Mouse (Mus musculus): ENCODE data around the gene A230050P20Rik. TPM values are rescaled to one million over a fixed set of nuclear protein-coding genes. Genes with fewer than 3 reads are reported as not detected.
A peak's percentile ranks its signal among the peaks of the same experiment; 100 is the strongest.

Gene A230050P20Rik
- total RNA-seq, 2 experiments from 2014 or later = 3.3 to 3.4 TPM

DNA sequence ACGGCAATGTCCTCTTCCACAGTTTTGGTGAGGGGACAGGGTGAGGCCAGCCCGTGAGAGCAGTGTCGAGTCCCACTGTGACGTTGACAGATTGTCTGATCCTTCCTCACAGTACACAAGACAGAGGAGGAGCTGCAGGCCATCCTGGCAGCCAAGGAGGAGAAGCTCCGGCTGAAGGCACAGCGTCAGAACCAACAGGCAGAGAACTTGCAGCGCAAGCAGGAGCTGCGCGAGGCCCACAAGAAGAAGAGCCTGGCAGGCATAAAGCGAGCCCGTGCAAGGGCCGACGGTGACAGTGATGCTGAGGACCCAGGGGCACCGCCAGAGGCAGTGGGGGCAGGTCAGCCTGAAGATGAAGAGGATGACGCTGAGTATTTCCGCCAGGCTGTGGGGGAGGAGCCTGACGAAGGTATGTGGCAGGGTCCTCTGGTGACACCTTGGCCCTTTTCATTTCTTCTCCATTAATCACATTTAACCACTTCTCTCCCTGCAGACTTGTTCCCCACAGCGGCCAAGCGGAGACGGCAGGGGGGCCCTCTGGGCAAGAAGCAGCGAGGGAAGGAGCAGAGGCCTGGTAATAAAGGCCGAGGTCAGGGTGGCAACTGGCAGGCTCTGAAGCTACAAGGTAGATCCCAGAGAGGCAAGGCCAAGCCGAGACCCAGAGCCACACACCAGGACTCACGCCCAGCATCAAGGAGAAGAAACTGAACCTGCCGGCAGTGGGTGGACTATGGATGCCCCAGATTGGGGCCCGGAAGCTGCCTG, 23.1 kb downstream of the A230050P20Rik start:
- DNase-seq = no peak
- intact Hi-C loops (cut with DNase I; ENCODE audit: low total_unique reads) = no loop called here

DNA sequence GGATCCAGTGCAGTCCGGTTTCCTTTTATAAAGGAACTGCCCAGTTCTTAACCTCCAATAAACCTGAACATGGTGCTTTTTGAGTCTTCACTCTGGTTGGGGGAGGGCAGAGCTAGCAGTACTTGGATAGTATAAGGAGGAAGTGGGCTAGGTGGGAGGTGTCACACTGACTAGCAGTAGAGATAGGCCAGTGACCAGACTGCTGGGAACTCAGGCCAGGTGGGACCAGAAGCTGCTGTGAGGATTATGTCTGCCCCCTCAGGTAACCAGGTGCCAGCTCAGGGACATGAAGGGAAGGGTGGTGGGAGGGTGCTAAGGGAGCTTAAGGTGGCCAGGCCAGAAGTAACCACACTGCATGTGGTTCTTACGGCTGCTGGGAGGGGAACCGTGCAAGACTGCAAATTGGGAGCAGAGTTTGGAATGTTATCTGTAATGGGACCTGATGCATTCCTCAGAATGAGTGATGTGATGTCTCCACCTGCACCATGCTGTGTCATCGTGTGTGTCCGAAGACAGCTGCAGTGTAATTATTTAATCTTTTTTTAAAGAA, 23.7 kb downstream of the A230050P20Rik start:
- intact Hi-C loops (cut with DNase I; ENCODE audit: low total_unique reads) = no loop called here
- DNase-seq = no peak

DNA sequence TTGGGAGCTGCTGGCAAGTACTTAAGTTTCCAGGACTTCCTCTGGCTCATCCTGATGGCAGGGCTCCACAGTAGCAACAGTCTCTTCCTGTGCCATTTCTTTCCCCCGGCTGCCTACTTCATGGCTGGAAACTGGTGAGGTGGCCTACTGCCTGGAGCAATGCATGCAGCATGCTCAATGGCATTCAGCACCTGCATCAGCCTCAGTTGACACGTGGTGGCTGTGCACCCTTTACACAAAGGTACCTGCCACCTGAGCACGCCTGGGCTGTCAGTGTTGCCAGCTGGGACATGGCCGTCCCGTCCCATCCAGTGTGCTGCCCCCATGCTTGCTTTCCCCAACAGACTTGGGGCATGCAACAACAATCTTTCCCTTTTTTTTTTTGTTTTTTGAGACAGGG, 24.6 kb downstream of the A230050P20Rik start:
- intact Hi-C loops (cut with DNase I; ENCODE audit: low total_unique reads) = no loop called here
- DNase-seq = no peak

DNA sequence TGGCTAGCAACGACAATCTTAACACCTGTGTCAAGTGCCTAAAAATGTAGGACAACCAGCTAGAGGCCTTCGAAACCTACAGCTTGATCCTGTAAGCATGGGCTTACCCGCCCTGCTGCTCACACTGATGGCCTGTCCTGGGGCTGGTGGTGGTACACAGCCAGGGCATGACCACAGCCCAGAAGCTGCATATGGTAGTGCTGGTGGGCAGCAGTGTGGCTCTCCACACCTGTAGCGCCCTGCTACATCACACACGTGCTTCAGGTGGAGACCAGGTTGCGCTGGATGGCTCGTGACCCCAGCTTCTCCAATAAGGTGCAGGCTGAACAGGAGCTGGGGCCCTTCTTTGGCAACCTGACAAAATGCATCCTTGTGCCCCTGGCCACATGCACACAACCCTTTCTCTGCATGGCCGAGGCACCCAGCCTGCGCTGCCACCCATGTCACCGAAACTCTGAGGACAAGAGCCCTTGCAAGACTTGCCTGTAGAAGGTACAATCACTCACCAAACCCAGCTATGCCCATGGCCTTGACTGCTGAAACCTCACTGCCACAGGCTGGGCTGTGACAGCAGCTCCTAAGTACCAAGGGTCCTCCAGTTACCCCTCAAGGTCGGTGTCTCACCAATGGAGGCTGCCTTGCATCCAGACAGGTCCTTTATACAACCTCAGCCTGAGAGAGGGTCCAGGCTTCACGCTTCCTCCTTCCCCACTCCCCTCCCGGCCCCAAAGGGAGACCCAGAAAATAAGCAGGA, 25.3 kb downstream of the A230050P20Rik start:
- intact Hi-C loops (cut with DNase I; ENCODE audit: low total_unique reads) = no loop called here
- DNase-seq = no peak

DNA sequence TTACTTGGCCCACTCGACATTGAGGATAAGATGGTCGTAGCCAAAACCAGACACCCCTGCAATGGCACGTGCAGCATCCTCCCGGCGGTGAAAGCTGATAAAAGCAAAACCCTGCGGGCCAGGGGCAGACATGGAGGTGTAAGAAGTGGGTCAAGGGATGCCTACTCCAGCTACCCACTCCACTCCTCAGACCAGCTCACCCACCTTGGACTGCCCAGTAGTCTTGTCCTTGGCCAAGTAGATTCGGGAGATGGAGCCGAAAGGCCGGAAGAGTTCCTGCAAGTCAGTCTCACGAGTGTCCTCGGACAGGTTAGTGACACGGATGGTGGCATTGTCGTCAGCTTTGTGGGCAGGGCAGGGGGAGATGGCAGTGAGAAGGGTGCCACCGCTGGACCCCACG, 26.2 kb downstream of the A230050P20Rik start:
- DNase-seq = no peak
- intact Hi-C loops (cut with DNase I; ENCODE audit: low total_unique reads) = no loop called here

DNA sequence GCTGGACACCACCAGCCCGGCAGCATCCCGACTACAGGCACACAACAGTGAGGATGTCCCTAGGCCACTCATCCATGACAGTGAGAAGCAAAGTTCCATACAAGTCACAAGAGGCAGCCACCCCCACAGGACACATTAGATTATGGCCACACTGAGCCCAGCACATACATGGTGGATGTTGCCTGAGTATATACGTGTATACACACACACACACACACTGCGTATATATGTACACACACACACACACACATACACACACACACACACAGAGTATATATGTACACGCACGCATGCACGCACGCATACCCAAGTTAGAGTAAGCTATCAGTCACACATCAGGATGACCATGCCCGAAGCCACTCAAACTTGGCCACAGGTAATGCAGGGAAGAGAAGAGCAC, 26.9 kb downstream of the A230050P20Rik start:
- no peak for DNase-seq
- intact Hi-C loops (cut with DNase I; ENCODE audit: low total_unique reads) = no loop called here

DNA sequence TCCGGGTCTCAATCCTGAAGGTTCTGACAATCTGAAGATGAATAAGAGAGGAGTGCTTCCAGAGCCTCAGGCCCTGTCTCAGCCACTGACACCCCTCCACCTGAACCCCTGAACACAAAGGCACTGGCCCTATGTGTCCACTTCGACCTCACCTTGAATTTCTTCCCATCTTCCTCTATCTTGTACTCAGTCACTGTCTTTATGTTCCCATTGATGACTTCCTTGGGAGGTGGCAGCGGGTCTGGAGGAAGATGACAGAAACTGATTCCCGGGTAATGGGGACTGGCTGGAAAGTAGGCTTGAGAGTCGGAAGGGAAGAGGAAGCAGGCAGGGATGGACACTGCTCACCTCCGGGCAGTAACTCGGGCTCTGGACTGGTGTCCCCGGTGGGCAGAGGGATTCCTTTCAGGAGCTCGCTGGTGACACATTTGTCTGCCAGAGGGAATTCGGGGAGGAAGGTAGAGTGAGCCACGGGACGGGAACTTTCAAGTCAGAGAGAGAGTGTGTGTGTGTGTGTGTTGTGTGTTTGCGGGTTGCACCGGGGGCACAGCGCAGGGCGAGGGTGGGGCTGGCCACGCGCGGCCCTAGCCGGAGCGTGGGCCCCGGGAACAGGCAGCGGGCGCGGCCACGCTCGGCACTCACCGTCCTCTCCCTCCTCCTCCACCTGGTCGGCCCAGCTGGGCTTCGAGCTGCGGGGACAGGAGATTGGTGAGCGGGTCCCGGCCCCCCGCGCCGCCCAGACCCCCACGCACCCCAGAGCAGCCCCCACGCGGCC, 29.5 kb downstream of the A230050P20Rik start:
- no peak for DNase-seq
- intact Hi-C loops (cut with DNase I; ENCODE audit: low total_unique reads) = loop anchor here (2.0 kb wide), 1 partner anchor 243 kb away; no protein-coding TSS in a partner anchor

DNA sequence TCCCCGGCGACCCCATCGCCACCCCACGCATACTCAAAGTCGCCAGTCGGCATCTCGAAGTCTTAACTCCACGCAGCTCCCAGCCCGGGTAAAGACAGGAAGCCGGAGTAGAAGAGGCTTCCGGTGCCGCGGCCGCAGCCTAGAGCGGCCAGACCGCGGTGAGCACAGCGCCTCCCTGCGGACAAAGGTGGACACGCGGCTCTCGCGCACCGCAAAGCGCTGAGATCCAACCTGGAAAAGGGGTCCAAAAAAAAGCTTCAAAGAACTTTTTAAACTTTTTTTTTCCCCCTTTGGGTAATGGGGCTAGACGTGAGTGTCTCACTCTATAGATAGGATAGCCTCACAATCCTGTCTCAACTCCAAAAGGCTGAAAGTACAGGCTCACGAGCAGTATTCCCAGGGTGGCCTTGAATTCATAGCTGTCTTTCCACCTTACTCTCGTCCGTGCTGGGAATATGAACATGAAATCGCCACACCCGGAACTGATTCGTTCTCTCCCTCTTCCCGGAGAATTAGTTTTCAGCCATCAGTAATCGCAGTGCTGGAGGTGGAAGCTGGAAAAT, 30.1 kb downstream of the A230050P20Rik start, which contains the start of gene Eif3g:
TSS of gene Eif3g (minus strand) at position 113 of the 563 bp plus-strand sequence.
- intact Hi-C loops (cut with DNase I; ENCODE audit: low total_unique reads) = loop anchor here (2.0 kb wide), 1 partner anchor 242 kb away; no protein-coding TSS in a partner anchor
- peak; percentile 84 for DNase-seq

DNA sequence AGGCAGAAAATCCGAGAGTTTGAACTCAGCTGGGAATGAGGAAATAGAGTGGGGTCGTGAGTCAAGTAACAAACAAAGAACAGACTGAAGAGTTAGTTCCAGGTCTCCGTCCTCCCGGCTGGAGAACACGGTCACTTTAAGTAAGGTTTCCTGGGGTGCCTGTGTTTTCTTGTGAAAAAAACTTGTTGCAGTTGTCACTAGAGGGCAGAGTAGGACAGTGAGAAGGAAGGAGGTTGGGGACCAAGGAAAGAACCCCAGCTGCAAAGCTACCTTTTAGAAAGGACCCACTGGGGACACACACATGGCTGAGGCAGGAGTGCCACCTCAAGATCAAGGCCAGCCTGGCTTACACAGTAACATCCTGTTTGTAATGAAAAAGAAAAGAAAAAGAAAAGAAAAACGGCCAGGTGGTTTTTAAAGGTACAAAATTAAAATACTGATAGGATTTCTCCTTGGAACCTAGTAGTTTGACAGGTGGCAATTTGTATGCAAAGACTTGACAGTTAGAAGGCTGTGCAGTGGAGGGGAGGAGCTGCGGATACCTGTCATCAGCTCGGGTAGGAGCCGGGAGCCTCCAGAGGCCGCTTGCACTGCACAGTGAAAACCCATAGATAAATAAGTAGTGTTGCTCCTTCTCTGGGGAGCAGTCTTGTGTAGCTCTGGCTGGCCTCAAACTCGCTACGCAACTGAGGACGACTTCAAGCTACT, 33.2 kb downstream of the A230050P20Rik start:
- intact Hi-C loops (cut with DNase I; ENCODE audit: low total_unique reads) = no loop called here
- no peak for DNase-seq

DNA sequence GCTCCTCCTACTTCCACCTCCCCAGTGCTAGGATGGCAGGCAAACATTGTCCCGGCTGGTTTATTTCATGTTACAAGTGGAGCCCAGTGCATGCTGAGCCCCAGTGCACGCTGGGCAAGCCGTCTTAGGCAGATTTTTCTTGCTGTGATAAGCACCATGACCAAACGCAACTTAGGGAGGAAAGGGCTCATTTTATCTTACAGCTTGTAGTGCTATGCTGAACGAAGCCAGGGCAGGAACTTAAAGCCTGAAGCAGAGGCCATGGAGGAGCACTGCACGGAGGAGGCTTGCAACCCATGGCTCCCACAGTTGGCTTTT, 33.7 kb downstream of the A230050P20Rik start:
- DNase-seq = no peak
- intact Hi-C loops (cut with DNase I; ENCODE audit: low total_unique reads) = no loop called here

DNA sequence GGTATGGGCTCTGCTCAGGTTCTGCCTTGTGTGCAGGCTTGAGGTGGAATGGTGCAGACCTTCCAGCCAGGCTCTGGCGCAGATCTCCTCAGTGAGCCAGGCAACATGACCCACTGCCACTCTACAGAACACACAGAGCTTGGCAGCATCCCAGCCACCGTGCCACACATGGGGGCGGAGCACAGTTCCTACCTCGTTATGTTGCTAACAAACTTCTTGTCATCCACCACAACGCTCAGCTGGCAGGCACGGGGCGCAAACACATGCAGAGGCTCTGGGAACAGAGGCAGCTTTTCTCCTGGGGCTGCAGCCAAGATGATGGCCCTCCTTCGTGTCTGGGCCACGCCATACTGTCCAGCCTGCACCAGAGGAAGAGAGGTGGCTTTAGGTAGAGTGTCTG, 41.5 kb downstream of the A230050P20Rik start:
- intact Hi-C loops (cut with DNase I; ENCODE audit: low total_unique reads) = loop anchor here (5.0 kb wide), 1 partner anchor 82 kb away; no protein-coding TSS in a partner anchor
- no peak for DNase-seq

DNA sequence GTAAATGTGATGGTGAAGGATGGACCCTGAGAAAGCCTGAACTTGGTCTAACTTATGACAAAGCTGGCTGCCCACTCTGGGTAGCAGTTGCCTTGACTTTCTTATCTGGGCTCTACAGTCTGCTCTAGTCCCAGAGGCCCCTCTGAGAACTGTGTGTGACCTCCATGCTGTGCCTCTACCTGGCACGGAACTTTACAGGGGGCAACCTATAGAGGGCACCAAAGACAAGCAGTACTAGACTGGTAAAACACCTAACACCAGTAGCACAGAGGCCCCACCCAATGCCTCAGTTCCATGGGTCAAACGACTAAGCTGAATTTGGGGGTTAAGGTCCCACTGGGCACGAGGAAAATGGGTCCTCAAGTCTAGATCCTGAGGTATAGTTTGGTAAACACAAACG, 47.7 kb downstream of the A230050P20Rik start:
- intact Hi-C loops (cut with DNase I; ENCODE audit: low total_unique reads) = loop anchor here (5.0 kb wide), 1 partner anchor 41 kb away; the partner anchor contains the start of gene Dnmt1
- DNase-seq = no peak

DNA sequence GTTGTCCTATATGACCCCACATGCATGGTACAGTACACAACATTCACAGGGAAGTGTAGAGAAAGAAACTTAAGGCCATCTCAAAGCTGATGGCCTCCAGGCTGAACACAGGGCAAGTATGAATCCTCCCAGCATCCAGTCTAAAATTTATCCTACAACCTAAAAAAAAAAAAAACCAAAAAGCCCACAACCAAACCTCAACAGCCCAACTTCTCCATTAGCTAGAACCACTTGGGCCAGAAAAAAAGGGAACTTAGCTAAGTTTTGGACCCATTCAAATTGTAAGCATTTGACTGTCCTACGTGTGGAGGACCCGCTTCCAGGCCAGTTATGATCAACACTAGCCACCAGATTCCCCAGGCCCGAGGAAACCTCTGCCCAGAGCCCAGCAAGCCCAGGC, 54.8 kb downstream of the A230050P20Rik start:
- intact Hi-C loops (cut with DNase I; ENCODE audit: low total_unique reads) = no loop called here
- DNase-seq = no peak

Small RNAs within 50 kb of the gene (microRNA-seq; reads per million reads assigned to microRNA genes)
- gene Mir7081 = 0 reads per million in 2 experiments

Other genes with a start within 250 kb of the A230050P20Rik start
- gene Ubl5, start 225.8 kb upstream of the A230050P20Rik start, total RNA-seq (2021) = 100 to 1,000 TPM; 172 to 182 TPM
- 1 to 10 TPM; 5.7 to 6.6 TPM for gene Fbxl12, start 223.9 kb upstream of the A230050P20Rik start, total RNA-seq (2021)
- gene Pin1, start 216.5 kb upstream of the A230050P20Rik start, total RNA-seq (2021) = 10 to 100 TPM; 14.6 to 15.5 TPM
- under 1 TPM in 1 of 2 experiments, not detected in 1; 0.29 TPM for gene Olfm2, start 122.3 kb upstream of the A230050P20Rik start, total RNA-seq (2021)
- gene Col5a3, start 53.6 kb upstream of the A230050P20Rik start, total RNA-seq (2021) = 10 to 100 TPM; 55.2 to 69.0 TPM
- gene Rdh8, start 50.1 kb upstream of the A230050P20Rik start, total RNA-seq (2021) = under 1 TPM in 1 of 2 experiments, not detected in 1; 0.22 TPM
- gene Angptl6, start 11.1 kb downstream of the A230050P20Rik start, total RNA-seq (2021) = 1 to 10 TPM; 3.5 to 4.1 TPM
- 10 to 100 TPM in 1 of 2 experiments, 1 to 10 TPM in 1; 9.7 to 11.9 TPM for gene Ppan, start 19.5 kb downstream of the A230050P20Rik start, total RNA-seq (2021)
- gene Eif3g, start 30.0 kb downstream of the A230050P20Rik start, total RNA-seq (2021) = 100 to 1,000 TPM; 105 to 114 TPM
- gene Dnmt1, start 91.2 kb downstream of the A230050P20Rik start, total RNA-seq (2021) = 10 to 100 TPM; 11.6 to 12.8 TPM
- 1 to 10 TPM; 4.5 to 7.8 TPM for gene S1pr2, start 108.1 kb downstream of the A230050P20Rik start, total RNA-seq (2021)
- gene Mrpl4, start 134.1 kb downstream of the A230050P20Rik start, total RNA-seq (2021) = 10 to 100 TPM; 50.8 to 54.9 TPM
- 1 to 10 TPM; 3.1 to 3.4 TPM for gene Icam1, start 147.3 kb downstream of the A230050P20Rik start, total RNA-seq (2021)
- under 1 TPM; 0.29 to 0.43 TPM for gene Icam4, start 160.7 kb downstream of the A230050P20Rik start, total RNA-seq (2021)
- gene Icam5, start 163.4 kb downstream of the A230050P20Rik start, total RNA-seq (2021) = under 1 TPM; 0.07 to 0.10 TPM
- gene Zglp1, start 198.5 kb downstream of the A230050P20Rik start, total RNA-seq (2021) = not detected
- gene Gm49373, start 204.5 kb downstream of the A230050P20Rik start, total RNA-seq (2021) = under 1 TPM in 1 of 2 experiments, not detected in 1; 0.13 TPM
- gene Fdx1l, start 205.0 kb downstream of the A230050P20Rik start, total RNA-seq (2021) = 10 to 100 TPM; 25.5 to 26.5 TPM
- 1 to 10 TPM in 1 of 2 experiments, under 1 TPM in 1; 0.92 to 1.1 TPM for gene Gm38431, start 223.4 kb downstream of the A230050P20Rik start, total RNA-seq (2021)
- 10 to 100 TPM; 16.2 to 19.6 TPM for gene Raver1, start 223.4 kb downstream of the A230050P20Rik start, total RNA-seq (2021)